Mouse (Mus musculus) liver, adult 2 months (tissue): ENCODE measurements around the gene Ifit3b.

Source experiments
- CTCF ChIP-seq: fragments of 200-500 bp; IDR thresholded peaks from 2 replicates; pipeline ENCODE4 v1.5.1; 2011; ENCODE audit warnings: low read depth, low read length, control low read depth
- POLR2A ChIP-seq: fragments of 200-500 bp; IDR thresholded peaks from 2 replicates; pipeline ENCODE4 v1.6.1; 2011; ENCODE audit warnings: low read length, control low read depth; ENCODE audit not compliant: insufficient read depth; ENCODE audit errors: extremely low read depth

- TF ChIP-seq CTCF (no peak), POLR2A (no peak)
These were observed 45.2 kb upstream of the Ifit3b start for GRCm38 (mm10) chr19:34562556-34562955.
